Mouse (Mus musculus) embryonic fibroblast, embryonic 13.5 days (primary cell): Measurements from ENCODE around the gene Rpa2.

Source experiments
- CTCF ChIP-seq: IDR thresholded peaks from 2 replicates; pipeline ENCODE4 v1.5.1; 2011; ENCODE audit warnings: mild to moderate bottlenecking, control low read depth, low read length, moderate library complexity, borderline replicate concordance; ENCODE audit not compliant: insufficient read depth
- POLR2A ChIP-seq: IDR thresholded peaks from 2 replicates; pipeline ENCODE4 v1.6.1; 2011; ENCODE audit warnings: low read depth, mild to moderate bottlenecking, control low read depth, low read length, moderate library complexity

DNA sequence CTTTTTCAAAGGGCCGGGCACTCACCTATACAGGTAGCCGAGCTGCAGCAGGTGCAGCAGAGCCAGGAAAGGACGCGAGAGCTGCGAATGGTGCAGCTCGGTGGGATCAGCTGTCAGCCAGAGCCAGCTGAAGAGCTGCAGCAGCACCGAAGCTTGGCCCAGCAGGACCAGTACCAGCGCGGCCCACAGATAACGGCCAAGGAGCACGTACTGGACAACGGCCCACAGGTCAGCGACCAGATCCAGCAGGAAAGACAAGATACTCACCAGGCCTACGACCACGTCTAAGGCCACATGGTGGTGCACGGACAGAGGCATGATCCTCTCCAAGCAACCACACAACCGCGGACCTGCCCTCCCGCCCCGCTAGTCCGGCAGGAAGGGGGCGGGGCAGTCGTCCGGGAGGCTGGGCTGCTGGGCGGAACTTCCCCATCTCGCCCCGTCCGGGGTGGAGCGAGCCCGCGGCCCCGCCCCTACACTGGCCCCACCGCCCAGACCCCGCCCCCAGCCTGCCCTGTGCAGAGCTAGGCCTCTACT is 35.9 kb upstream of the Rpa2 start, which contains the start of gene Xkr8:
- TF ChIP-seq CTCF (peak; percentile 21; the same call in 1 of the 2 replicates), POLR2A (peak; percentile 91)
